Mouse (Mus musculus): Measurements from ENCODE around the gene Ntn4. TPM values are rescaled to one million over a fixed set of nuclear protein-coding genes. Genes with fewer than 3 reads are reported as not detected.

Ntn4 gene
- polyA plus RNA-seq, 1 experiment from 2014 or later, result 2.2 TPM

DNA sequence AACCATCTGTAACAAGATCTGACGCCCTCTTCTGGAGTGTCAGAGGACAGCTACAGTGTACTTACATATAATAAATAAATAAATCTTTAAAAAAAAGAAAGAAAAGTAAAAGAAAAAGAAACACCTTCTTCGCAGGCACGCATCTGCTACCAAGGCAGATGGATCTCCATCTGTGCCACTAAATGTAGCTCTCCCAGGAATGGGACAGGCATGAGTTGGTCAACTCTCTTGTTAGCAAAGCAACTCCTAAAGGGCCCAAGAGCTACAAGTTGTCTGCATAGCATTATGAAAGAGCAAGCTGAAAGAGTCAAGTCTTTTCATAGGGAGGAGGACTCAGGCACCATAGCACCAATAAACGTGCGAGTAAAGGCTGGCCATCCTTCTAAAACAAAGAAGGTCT, 119.9 kb downstream of the Ntn4 start:
- H3K4me3 ChIP-seq, result no peak overlapping the region
- no peaks in the 10 kb centered on the region for H3K9me3 ChIP-seq
- WGBS, result 79% methylated on average over 5 of the region's 5 CpGs
- DNase-seq (ENCODE audit: low spot score), result no peak
- H3K4me1 ChIP-seq (replicated peaks), result peaks cover 30% of the 10 kb centered on the region
- no peaks in the 10 kb centered on the region for H3K36me3 ChIP-seq
- no peak overlapping the region for H3K27ac ChIP-seq
- peaks cover 10% of the 10 kb centered on the region; the same call in 1 of the 2 replicates for H3K27me3 ChIP-seq (ENCODE audit: insufficient read depth, poor library complexity, severe bottlenecking)

DNA sequence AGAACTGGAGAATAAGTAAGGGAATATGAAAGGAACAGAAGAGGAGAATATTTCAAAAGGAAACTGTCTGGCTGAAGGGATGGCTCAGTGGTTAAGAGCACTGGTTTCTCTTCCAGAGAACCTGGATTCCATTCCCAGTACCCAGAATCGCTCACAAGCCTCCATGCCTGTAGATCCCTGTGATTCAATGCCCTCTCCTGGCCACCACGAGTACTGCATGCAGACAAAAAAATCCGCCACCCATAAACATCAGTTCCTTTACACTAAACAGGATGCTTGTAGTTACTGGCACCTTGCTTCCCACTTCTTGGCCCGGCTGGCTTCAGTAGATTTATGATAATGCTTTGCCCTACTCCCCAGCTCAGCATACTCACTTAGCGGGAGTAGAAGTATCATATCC, 122.6 kb downstream of the Ntn4 start:
- 35% methylated on average over 5 of the region's 5 CpGs for WGBS
- H3K27ac ChIP-seq, result no peak overlapping the region
- H3K4me3 ChIP-seq, result no peak overlapping the region

GRCm38 (mm10) chr10:93766221-93766620, 125.7 kb downstream of the Ntn4 start:
- 0 out of 2 replicates have a peak, but pooled peaks cover 2% of the 10 kb centered on the region for H3K4me1 ChIP-seq (replicated peaks)
- WGBS, result 96% methylated on average over 5 of the region's 5 CpGs
- DNase-seq (ENCODE audit: low spot score), result no peak
- no peaks in the 10 kb centered on the region for H3K36me3 ChIP-seq
- H3K27me3 ChIP-seq (ENCODE audit: insufficient read depth, poor library complexity, severe bottlenecking), result no peaks in the 10 kb centered on the region
- no peak overlapping the region for H3K27ac ChIP-seq
- H3K9me3 ChIP-seq, result no peaks in the 10 kb centered on the region
- no peak overlapping the region for H3K4me3 ChIP-seq

More for the DNA sequence above, 122.6 kb downstream of the Ntn4 start:
- peak; percentile 43 for DNase-seq (ENCODE audit: low spot score)
- H3K4me1 ChIP-seq (replicated peaks), result peaks cover 8% of the 10 kb centered on the region
- H3K9me3 ChIP-seq, result no peaks in the 10 kb centered on the region
- H3K27me3 ChIP-seq (ENCODE audit: insufficient read depth, poor library complexity, severe bottlenecking), result no peaks in the 10 kb centered on the region
- H3K36me3 ChIP-seq, result no peaks in the 10 kb centered on the region

- WGBS, result 87% methylated on average over 5 of the region's 5 CpGs
- H3K4me1 ChIP-seq (replicated peaks), result peaks cover 6% of the 10 kb centered on the region; the same call in 1 of the 2 replicates
- no peaks in the 10 kb centered on the region for H3K9me3 ChIP-seq
- DNase-seq (ENCODE audit: low spot score), result no peak
- no peak overlapping the region for H3K4me3 ChIP-seq
- H3K36me3 ChIP-seq, result no peaks in the 10 kb centered on the region
- no peaks in the 10 kb centered on the region for H3K27me3 ChIP-seq (ENCODE audit: insufficient read depth, poor library complexity, severe bottlenecking)
- H3K27ac ChIP-seq, result no peak overlapping the region
Observed at GRCm38 (mm10) chr10:93767245-93767644, 126.8 kb downstream of the Ntn4 start.

- no peaks in the 10 kb centered on the region for H3K27me3 ChIP-seq (ENCODE audit: insufficient read depth, poor library complexity, severe bottlenecking)
- WGBS, result 70% methylated on average over 9 of the region's 9 CpGs
- DNase-seq (ENCODE audit: low spot score), result no peak
- no peaks in the 10 kb centered on the region for H3K9me3 ChIP-seq
- H3K4me3 ChIP-seq, result no peak overlapping the region
- no peak overlapping the region for H3K27ac ChIP-seq
- no peaks in the 10 kb centered on the region for H3K36me3 ChIP-seq
- H3K4me1 ChIP-seq (replicated peaks), result peaks cover 10% of the 10 kb centered on the region; the same call in 1 of the 2 replicates
Observed at GRCm38 (mm10) chr10:93768222-93768621, 127.7 kb downstream of the Ntn4 start.

- Histone ChIP-seq H3K27me3 (ENCODE audit: insufficient read depth, poor library complexity, severe bottlenecking) (peaks cover 7% of the 10 kb centered on the region), H3K4me1 (replicated peaks) (peaks cover 10% of the 10 kb centered on the region; the same call in 1 of the 2 replicates), H3K27ac (peak overlapping the region; percentile 29; the same call in 1 of the 2 replicates), H3K36me3 (no peaks in the 10 kb centered on the region), H3K9me3 (no peaks in the 10 kb centered on the region), H3K4me3 (no peak overlapping the region)
- 53% methylated on average over 9 of the region's 9 CpGs for whole genome bisulfite sequencing
- no peak for DNase-seq (ENCODE audit: low spot score)
Observed at GRCm38 (mm10) chr10:93771931-93772465, 131.5 kb downstream of the Ntn4 start.

- no peaks in the 10 kb centered on the region for H3K9me3 ChIP-seq
- H3K27ac ChIP-seq, result peak overlapping the region; percentile 29; the same call in 1 of the 2 replicates
- H3K4me3 ChIP-seq, result no peak overlapping the region
- no peaks in the 10 kb centered on the region for H3K36me3 ChIP-seq
- H3K27me3 ChIP-seq (ENCODE audit: insufficient read depth, poor library complexity, severe bottlenecking), result peaks cover 7% of the 10 kb centered on the region
- 81% methylated on average over 3 of the region's 3 CpGs for WGBS
- H3K4me1 ChIP-seq (replicated peaks), result peaks cover 10% of the 10 kb centered on the region; the same call in 1 of the 2 replicates
- no peak for DNase-seq (ENCODE audit: low spot score)
Observed at GRCm38 (mm10) chr10:93772492-93772891, 132.0 kb downstream of the Ntn4 start.

GRCm38 (mm10) chr10:93776731-93777151, 136.3 kb downstream of the Ntn4 start:
- Histone ChIP-seq H3K27me3 (ENCODE audit: insufficient read depth, poor library complexity, severe bottlenecking) (peaks cover 7% of the 10 kb centered on the region), H3K36me3 (no peaks in the 10 kb centered on the region), H3K9me3 (no peaks in the 10 kb centered on the region), H3K27ac (no peak overlapping the region), H3K4me3 (no peak overlapping the region), H3K4me1 (replicated peaks) (peaks cover 8% of the 10 kb centered on the region; the same call in 1 of the 2 replicates)
- WGBS, result 37% methylated on average over 5 of the region's 5 CpGs
- DNase-seq (ENCODE audit: low spot score), result no peak

- DNase-seq (ENCODE audit: low spot score), result peak; percentile 56
- Histone ChIP-seq H3K9me3 (no peaks in the 10 kb centered on the region), H3K27ac (no peak overlapping the region), H3K4me3 (no peak overlapping the region), H3K27me3 (ENCODE audit: insufficient read depth, poor library complexity, severe bottlenecking) (peaks cover 7% of the 10 kb centered on the region), H3K4me1 (replicated peaks) (peaks cover 3% of the 10 kb centered on the region; the same call in 1 of the 2 replicates), H3K36me3 (no peaks in the 10 kb centered on the region)
- 47% methylated on average over 7 of the region's 7 CpGs for WGBS
Observed at GRCm38 (mm10) chr10:93777372-93777771, 136.9 kb downstream of the Ntn4 start.

DNA sequence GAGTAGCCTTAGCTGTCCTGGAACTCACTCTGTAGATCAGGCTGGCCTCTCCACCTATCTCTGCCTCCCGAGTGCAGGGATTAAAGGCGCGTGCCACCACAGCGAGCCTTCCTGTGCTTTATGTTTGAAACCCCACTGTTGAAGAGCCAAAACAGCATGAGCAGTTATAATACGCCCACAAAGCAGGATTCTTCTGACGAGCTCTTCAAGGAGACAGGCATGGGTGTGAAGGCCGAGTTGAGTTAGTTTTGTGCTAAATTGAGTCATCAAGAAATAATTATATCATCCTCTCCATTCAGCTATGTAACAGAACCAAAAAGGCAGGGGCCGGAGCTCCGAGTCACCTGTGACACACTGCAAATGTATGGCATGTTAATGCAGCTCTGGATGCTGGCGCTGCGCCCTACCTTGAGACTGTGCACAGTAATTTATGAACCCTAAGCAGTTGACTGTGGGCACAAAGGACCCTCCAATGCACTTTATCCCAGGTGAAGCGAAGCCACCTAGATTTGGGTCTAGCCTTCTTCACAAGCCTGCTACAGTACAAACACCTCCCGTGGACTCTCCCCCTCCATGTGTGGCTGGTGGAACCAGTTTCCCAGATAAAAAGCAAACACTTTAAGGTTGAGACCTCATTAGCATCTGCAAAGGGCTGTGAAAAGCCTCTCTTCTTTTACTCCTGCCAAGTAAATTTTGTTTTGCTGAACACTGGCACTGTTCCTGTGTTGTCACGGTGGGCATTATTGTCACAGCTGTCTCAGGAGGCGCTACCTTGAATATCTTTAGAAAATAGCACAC, 142.9 kb downstream of the Ntn4 start:
- Histone ChIP-seq H3K4me1 (replicated peaks) (no peaks in the 10 kb centered on the region), H3K27ac (no peak overlapping the region), H3K9me3 (no peaks in the 10 kb centered on the region), H3K4me3 (no peak overlapping the region), H3K27me3 (ENCODE audit: insufficient read depth, poor library complexity, severe bottlenecking) (no peaks in the 10 kb centered on the region), H3K36me3 (no peaks in the 10 kb centered on the region)
- 75% methylated on average over 15 of the region's 15 CpGs for WGBS
- DNase-seq (ENCODE audit: low spot score), result no peak

Other genes starting within 250 kb of the Ntn4 start
- gene Lta4h, start 187.3 kb upstream of the Ntn4 start, polyA plus RNA-seq (2016; fragmentation: Nextera tagmentation; extraction: Ambion mirVana), result 151 and 155 TPM in 2 replicates
- gene Hal, start 151.9 kb upstream of the Ntn4 start, polyA plus RNA-seq (2016; fragmentation: Nextera tagmentation; extraction: Ambion mirVana), result 0.12 and 0.17 TPM in 2 replicates
- 0.19 and 0.24 TPM in 2 replicates for gene Amdhd1, start 100.6 kb upstream of the Ntn4 start, polyA plus RNA-seq (2016; fragmentation: Nextera tagmentation; extraction: Ambion mirVana)
- 0.35 TPM in 2 replicates for gene Ccdc38, start 100.0 kb upstream of the Ntn4 start, polyA plus RNA-seq (2016; fragmentation: Nextera tagmentation; extraction: Ambion mirVana)
- 163 and 183 TPM in 2 replicates for gene Snrpf, start 51.0 kb upstream of the Ntn4 start, polyA plus RNA-seq (2016; fragmentation: Nextera tagmentation; extraction: Ambion mirVana)
- 12.6 and 16.7 TPM in 2 replicates for gene Usp44, start 190.9 kb downstream of the Ntn4 start, polyA plus RNA-seq (2016; fragmentation: Nextera tagmentation; extraction: Ambion mirVana)